Mouse (Mus musculus) lung, embryonic 14.5 days (tissue): Measurements from ENCODE around the gene Zfand4. TPM values are rescaled to one million over a fixed set of nuclear protein-coding genes. Genes with fewer than 3 reads are reported as not detected.
A peak's percentile ranks its signal among the peaks of the same experiment; 100 is the strongest.
"Not testable (repeated sequence)": the region's sequence is repeated elsewhere in the genome, so short reads cannot be mapped to it uniquely, and the experiment has no call there.

Source experiments
- ATAC-seq: fragments of 200-750 bp; cut with Nextera tagmentation; 2 replicates; pipeline ENCODE4 v1.8.0; 2017; ENCODE audit warnings: mild to moderate bottlenecking, moderate TSS enrichment, moderate library complexity; ENCODE audit not compliant: insufficient read depth
- DNase-seq: peaks from one replicate; pipeline ENCODE4 v3.0.0-alpha.2; 2015
- H3K27ac ChIP-seq: fragments of 300-500 bp; sonication (generic); 2 replicates; pipeline ENCODE4 v1.5.1; 2014; ENCODE audit warnings: low read depth, mild to moderate bottlenecking, moderate library complexity
- H3K27me3 ChIP-seq: fragments of 300-500 bp; sonication (generic); 2 replicates; pipeline ENCODE4 v1.6.1; 2014; ENCODE audit warnings: low read length, control low read depth; ENCODE audit not compliant: insufficient read depth
- H3K36me3 ChIP-seq: fragments of 300-500 bp; sonication (generic); 2 replicates; pipeline ENCODE4 v1.6.1; 2014; ENCODE audit warnings: control low read depth; ENCODE audit not compliant: insufficient read depth
- H3K4me1 ChIP-seq: fragments of 300-500 bp; sonication (generic); 2 replicates; pipeline ENCODE4 v1.6.1; 2014; ENCODE audit warnings: antibody characterized with exemption, control low read depth; ENCODE audit not compliant: insufficient read depth
- H3K4me2 ChIP-seq: fragments of 300-500 bp; sonication (generic); 2 replicates; pipeline ENCODE4 v1.6.1; 2014; ENCODE audit warnings: mild to moderate bottlenecking
- H3K4me3 ChIP-seq: fragments of 300-500 bp; sonication (generic); 2 replicates; pipeline ENCODE4 v1.5.1; 2014; ENCODE audit warnings: low read depth, low read length
- H3K9ac ChIP-seq: fragments of 300-500 bp; sonication (generic); 2 replicates; pipeline ENCODE4 v1.6.1; 2014
- H3K9me3 ChIP-seq: fragments of 300-500 bp; sonication (generic); 2 replicates; pipeline ENCODE4 v1.6.1; 2016; ENCODE audit warnings: low read depth, low read length, control low read depth
- CTCF ChIP-seq: IDR thresholded peaks from 2 replicates; pipeline ENCODE4 v1.5.1; 2016; ENCODE audit warnings: antibody characterized with exemption, low read depth
- WGBS: fragments of 180-500 bp; shearing (Covaris S2); extraction: QIAGEN DNeasy Blood & Tissue Kit; methylation state at CpG from one replicate; pipeline ENCODE4 v1.1.7; 2014; 5-methylcytosine and 5-hydroxymethylcytosine counted together
- polyA plus RNA-seq: library from polyadenylated mRNA; unstranded; fragments of >200 nt; fragmentation: Nextera tagmentation; extraction: Ambion mirVana; gene quantifications from 2 replicates; pipeline ENCODE4 v1.2.1, GENCODE M21; 2014

Zfand4 gene
- 6.9 and 7.4 TPM in 2 replicates for polyA plus RNA-seq

DNA sequence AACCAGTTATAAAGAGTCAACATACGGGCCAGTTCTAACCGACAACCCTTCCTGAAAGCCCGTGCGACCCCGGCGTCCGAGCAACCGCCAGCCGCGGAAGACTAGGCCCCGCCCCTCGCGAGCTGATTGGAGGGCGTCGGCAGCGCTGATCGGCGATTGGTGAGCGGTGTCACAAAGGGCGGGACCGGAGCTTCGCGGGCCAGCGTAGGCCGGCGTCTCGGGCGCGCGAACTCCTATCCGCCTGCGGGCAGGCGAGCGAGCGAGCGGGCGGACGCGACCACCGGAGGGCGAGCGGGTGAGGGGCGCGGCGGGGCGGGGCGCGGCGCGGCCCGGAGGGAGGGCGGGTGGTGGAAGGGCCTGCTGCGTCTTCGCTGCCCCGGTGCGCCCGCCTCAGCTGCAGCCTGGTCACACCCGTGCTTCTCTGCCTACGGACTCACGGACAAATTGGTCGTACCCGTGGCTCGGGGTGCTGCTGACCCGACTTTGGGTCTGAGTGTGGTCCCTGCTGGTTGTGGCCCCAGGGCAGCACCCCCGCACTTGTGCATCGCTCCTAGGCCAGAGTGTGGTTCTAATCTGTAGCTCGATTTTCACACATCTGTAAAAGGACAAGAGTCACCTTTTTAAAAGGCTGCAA, at the start of gene Zfand4:
Gene Zfand4, plus strand, starts transcription at position 205 of the 634 bp plus-strand sequence.
- DNase-seq (peak; percentile 97), ATAC-seq (peak; percentile 98)
- Histone ChIP-seq H3K27me3 (no peaks in the 10 kb centered on the region), H3K27ac (peak within 1 kb of the TSS; percentile 80), H3K4me1 (no peaks in the 10 kb centered on the region), H3K4me3 (peak within 1 kb of the TSS; percentile 60), H3K9me3 (no peaks in the 10 kb centered on the region), H3K4me2 (peak within 1 kb of the TSS; percentile 81), H3K36me3 (peaks cover 12% of the 10 kb centered on the region; the same call in 1 of the 2 replicates), H3K9ac (peak within 1 kb of the TSS; percentile 74)
- WGBS = under 1% methylated on average over 60 of the region's 67 CpGs
- TF ChIP-seq CTCF = no peak

GRCm38 (mm10) chr6:116227767-116228166, 36.3 kb upstream of the Zfand4 start:
- no peak overlapping the region for H3K4me3 ChIP-seq
- H3K27ac ChIP-seq = no peak overlapping the region
- TF ChIP-seq CTCF = no peak
- DNase-seq (peak; percentile 12), ATAC-seq (no peak)
- H3K4me1 ChIP-seq = no peaks in the 10 kb centered on the region
- no peaks in the 10 kb centered on the region for H3K27me3 ChIP-seq
- no peaks in the 10 kb centered on the region for H3K9me3 ChIP-seq
- no peak overlapping the region for H3K9ac ChIP-seq
- H3K36me3 ChIP-seq = peaks cover 69% of the 10 kb centered on the region
- no peak overlapping the region for H3K4me2 ChIP-seq
- 75% methylated on average over 11 of the region's 11 CpGs for WGBS

DNA sequence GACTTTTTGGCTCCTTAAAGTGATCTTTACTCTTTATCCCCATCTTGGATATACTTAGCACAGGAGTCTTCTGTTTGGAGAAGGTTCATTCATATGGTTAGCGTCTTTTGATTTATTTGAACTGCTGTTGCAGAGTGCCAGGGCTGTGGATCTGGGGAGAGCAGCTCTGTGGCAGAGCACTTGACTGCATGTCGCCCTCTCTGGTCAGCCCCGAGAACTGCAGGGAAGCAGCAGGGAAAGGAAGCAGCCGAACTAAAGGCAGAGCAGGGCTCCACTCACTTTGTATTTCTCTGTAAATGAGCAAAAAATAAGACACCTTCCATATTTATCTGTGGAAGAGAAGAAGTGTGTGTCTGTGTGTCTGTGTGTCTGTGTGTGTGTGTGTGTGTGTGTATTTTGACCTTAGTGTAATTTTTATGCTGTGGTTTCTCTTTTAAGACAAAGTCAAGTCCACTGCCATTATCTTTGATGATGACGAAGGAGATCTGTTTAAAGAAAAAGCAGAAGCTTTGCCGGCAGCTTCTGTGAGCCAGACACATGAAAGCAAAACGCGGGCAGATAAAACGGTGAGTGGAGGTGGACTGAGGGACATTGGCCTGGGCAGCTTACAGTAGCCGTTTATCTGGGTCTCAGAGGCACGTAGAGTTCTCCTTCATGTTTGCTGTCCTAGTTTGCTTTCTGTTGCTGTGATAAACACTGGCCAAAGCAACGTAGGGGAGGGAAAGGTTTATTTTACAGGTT, 35.1 kb upstream of the Zfand4 start:
- Histone ChIP-seq H3K4me1 (no peaks in the 10 kb centered on the region), H3K4me2 (no peak overlapping the region), H3K36me3 (peaks cover 67% of the 10 kb centered on the region), H3K4me3 (no peak overlapping the region), H3K27me3 (no peaks in the 10 kb centered on the region), H3K27ac (no peak overlapping the region), H3K9me3 (no peaks in the 10 kb centered on the region), H3K9ac (no peak overlapping the region)
- TF ChIP-seq CTCF = peak; percentile 87
- WGBS = 57% methylated on average over 12 of the region's 12 CpGs
- peak; percentile 83 for DNase-seq
- peak; percentile 44; the same call in 1 of the 2 replicates for ATAC-seq

DNA sequence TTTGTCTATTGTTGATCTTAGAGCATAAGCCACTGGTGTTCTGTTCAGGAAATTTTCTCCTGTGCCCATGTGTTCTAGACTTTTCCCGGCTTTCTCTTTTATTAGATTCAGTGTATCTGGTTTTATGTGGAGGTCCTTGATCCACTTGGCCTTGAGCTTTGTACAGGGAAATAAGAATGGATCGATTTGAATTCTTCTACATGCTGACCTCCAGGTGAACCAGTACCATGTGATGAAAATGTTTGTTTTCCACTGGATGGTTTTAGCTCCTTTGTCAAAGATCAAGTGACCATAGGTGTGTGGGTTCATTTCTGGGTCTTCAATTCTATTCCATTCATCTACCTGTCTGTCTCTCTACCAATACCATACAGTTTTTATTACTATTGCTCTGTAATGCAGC, 29.2 kb upstream of the Zfand4 start:
- not testable (repeated sequence) for H3K27ac ChIP-seq, H3K4me1 ChIP-seq, H3K4me2 ChIP-seq, H3K4me3 ChIP-seq, H3K27me3 ChIP-seq, ATAC-seq, DNase-seq, H3K9ac ChIP-seq, H3K9me3 ChIP-seq
- 90% methylated on average over 2 of the region's 2 CpGs for WGBS
- H3K36me3 ChIP-seq = peaks cover 57% of the 10 kb centered on the region

DNA sequence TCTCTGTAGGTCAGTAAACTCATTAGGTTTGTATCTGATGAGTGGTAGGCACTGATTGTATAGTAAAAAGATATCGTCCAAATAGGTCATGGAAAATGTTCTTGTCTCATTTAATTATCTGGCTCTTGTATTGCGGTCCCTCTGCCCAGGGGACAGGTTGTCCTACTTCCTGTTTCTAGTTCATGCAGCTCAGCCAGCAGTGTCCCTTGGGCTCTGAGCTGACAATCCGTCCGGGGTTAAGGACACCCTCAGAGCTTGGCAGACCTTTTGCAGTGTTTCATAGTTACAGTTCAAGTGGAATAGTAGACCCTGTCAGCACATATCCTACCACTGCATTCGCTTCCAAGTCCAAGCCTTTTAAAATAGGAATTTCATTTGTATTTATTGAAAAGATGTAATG, 28.7 kb upstream of the Zfand4 start:
- H3K36me3 ChIP-seq = peaks cover 60% of the 10 kb centered on the region
- no peak for TF ChIP-seq CTCF
- no peaks in the 10 kb centered on the region for H3K27me3 ChIP-seq
- H3K27ac ChIP-seq = no peak overlapping the region
- ATAC-seq (no peak), DNase-seq (no peak)
- no peaks in the 10 kb centered on the region for H3K9me3 ChIP-seq
- H3K4me1 ChIP-seq = no peaks in the 10 kb centered on the region
- 93% methylated on average over 5 of the region's 5 CpGs for WGBS
- H3K4me3 ChIP-seq = no peak overlapping the region
- no peak overlapping the region for H3K9ac ChIP-seq
- H3K4me2 ChIP-seq = no peak overlapping the region

GRCm38 (mm10) chr6:116238083-116238482, 25.9 kb upstream of the Zfand4 start:
- no peaks in the 10 kb centered on the region for H3K9me3 ChIP-seq
- no peak overlapping the region for H3K4me3 ChIP-seq
- no peak overlapping the region for H3K9ac ChIP-seq
- DNase-seq (no peak), ATAC-seq (no peak)
- no peak for TF ChIP-seq CTCF
- H3K27me3 ChIP-seq = no peaks in the 10 kb centered on the region
- peaks cover 56% of the 10 kb centered on the region for H3K36me3 ChIP-seq
- no peak overlapping the region for H3K4me2 ChIP-seq
- 89% methylated on average over 5 of the region's 5 CpGs for WGBS
- no peak overlapping the region for H3K27ac ChIP-seq
- no peaks in the 10 kb centered on the region for H3K4me1 ChIP-seq

GRCm38 (mm10) chr6:116240371-116240770, 23.7 kb upstream of the Zfand4 start:
- Histone ChIP-seq H3K4me1 (no peaks in the 10 kb centered on the region), H3K27me3 (no peaks in the 10 kb centered on the region), H3K9me3 (no peaks in the 10 kb centered on the region), H3K4me2 (no peak overlapping the region), H3K9ac (no peak overlapping the region), H3K27ac (no peak overlapping the region), H3K4me3 (no peak overlapping the region), H3K36me3 (peaks cover 64% of the 10 kb centered on the region)
- TF ChIP-seq CTCF = no peak
- WGBS = 79% methylated on average over 2 of the region's 2 CpGs
- DNase-seq = no peak
- ATAC-seq = no peak
